9 mouse cellular contexts compared by ENCODE assay signal in genomic region chr15:97787799-97788667, GRCm38 (mm10). TPM values are rescaled to one million over a fixed set of nuclear protein-coding genes. Genes with fewer than 3 reads are reported as not detected.
A peak's percentile ranks its signal among the peaks of the same experiment; 100 is the strongest.
DNase-seq lines count a peak whose midpoint lies in the region; ATAC-seq and TF ChIP-seq lines count a peak whose summit lies in the region.
"Had no signal": no experiment of that assay in that cellular context is flagged by ENCODE, and none has a peak within 500 bp of the region (broad histone marks: within the 10 kb centered on the region; RNA-seq: fewer than 3 reads in every experiment).

No protein-coding gene starts in this region.

- no peaks in the 10 kb centered on the region for H3K9me3 ChIP-seq in heart, embryonic 12.5 days (replicated peaks)
- no peaks in the 10 kb centered on the region for H3K9me3 ChIP-seq in heart, embryonic 10.5 days
- H3K9me3 ChIP-seq in forebrain, postnatal 0 days (ENCODE audit: low read length), result no peaks in the 10 kb centered on the region
- H3K9me3 ChIP-seq in neural tube, embryonic 15.5 days (replicated peaks), result no peaks in the 10 kb centered on the region

- ATAC-seq in heart, embryonic 12.5 days (ENCODE audit: insufficient number of reproducible peaks, low FRiP score), result no peak
- ATAC-seq in forebrain, postnatal 0 days, result no peak
- ATAC-seq in neural tube, embryonic 15.5 days (ENCODE audit: low FRiP score), result no peak

- WGBS in heart, embryonic 12.5 days, result 68% methylated on average over 19 of the region's 19 CpGs
- 73% methylated on average over 19 of the region's 19 CpGs for WGBS in heart, embryonic 10.5 days
- WGBS in forebrain, postnatal 0 days, result 60% methylated on average over 19 of the region's 19 CpGs
- 61% methylated on average over 19 of the region's 19 CpGs for WGBS in neural tube, embryonic 15.5 days

- no peak for TF ChIP-seq CTCF in forebrain, postnatal 0 days (IDR thresholded peaks at IDR 0.05; ENCODE audit: low read depth)

- H3K27ac ChIP-seq in heart, embryonic 12.5 days (ENCODE audit: poor library complexity, severe bottlenecking), result no peak overlapping the region
- H3K27ac ChIP-seq in heart, embryonic 10.5 days, result no peak overlapping the region
- H3K27ac ChIP-seq in forebrain, postnatal 0 days (ENCODE audit: low read depth, low read length), result peak overlapping the region; percentile 36; the same call in 1 of the 2 replicates
- peak overlapping the region; percentile 64 for H3K27ac ChIP-seq in neural tube, embryonic 15.5 days (replicated peaks)

- peaks cover 14% of the 10 kb centered on the region for H3K4me1 ChIP-seq in heart, embryonic 12.5 days (replicated peaks)
- peaks cover 46% of the 10 kb centered on the region for H3K4me1 ChIP-seq in heart, embryonic 10.5 days
- H3K4me1 ChIP-seq in forebrain, postnatal 0 days (ENCODE audit: insufficient read depth), result no peaks in the 10 kb centered on the region
- H3K4me1 ChIP-seq in neural tube, embryonic 15.5 days, result peaks cover 46% of the 10 kb centered on the region

- DNase-seq in heart, embryonic 10.5 days (ENCODE audit: low spot score), result no peak
- DNase-seq in right cerebral cortex, adult 18-20 months, result peak; percentile 57
- no peak for DNase-seq in right cerebral cortex, postnatal 14 days
- no peak for DNase-seq in forebrain, postnatal 0 days
- no peak for DNase-seq in adipocyte (ENCODE audit: low spot score)
- DNase-seq in urinary bladder, postnatal 4 days (ENCODE audit: low spot score in 2 of 2), result no peak
- DNase-seq: embryo, embryonic 11 days had no signal

- peaks cover 33% of the 10 kb centered on the region for H3K36me3 ChIP-seq in heart, embryonic 12.5 days
- peaks cover 28% of the 10 kb centered on the region for H3K36me3 ChIP-seq in heart, embryonic 10.5 days
- H3K36me3 ChIP-seq in forebrain, postnatal 0 days (ENCODE audit: insufficient read depth), result peaks cover 26% of the 10 kb centered on the region; the same call in 1 of the 2 replicates
- H3K36me3 ChIP-seq in neural tube, embryonic 15.5 days, result peaks cover 21% of the 10 kb centered on the region

- H3K4me2 ChIP-seq in heart, embryonic 12.5 days, result peak overlapping the region; percentile 37; the same call in 1 of the 2 replicates
- no peak overlapping the region for H3K4me2 ChIP-seq in forebrain, postnatal 0 days (ENCODE audit: low read depth)
- no peak overlapping the region for H3K4me2 ChIP-seq in neural tube, embryonic 15.5 days

- 0 out of 2 replicates have a peak overlapping the region, but pooled peaks have one; percentile 5 for H3K9ac ChIP-seq in heart, embryonic 12.5 days
- H3K9ac ChIP-seq in forebrain, postnatal 0 days, result no peak overlapping the region
- H3K9ac ChIP-seq in neural tube, embryonic 15.5 days (replicated peaks), result no peak overlapping the region; the same call in 1 of the 2 replicates

- H3K4me3 ChIP-seq in heart, embryonic 12.5 days, result 0 out of 2 replicates have a peak overlapping the region, but pooled peaks have one; percentile 5
- H3K4me3 ChIP-seq in heart, embryonic 10.5 days, result no peak overlapping the region
- no peak overlapping the region for H3K4me3 ChIP-seq in forebrain, postnatal 0 days (ENCODE audit: low read depth, low read length)
- no peak overlapping the region for H3K4me3 ChIP-seq in neural tube, embryonic 15.5 days (replicated peaks)

- H3K27me3 ChIP-seq in heart, embryonic 12.5 days (replicated peaks), result no peaks in the 10 kb centered on the region
- H3K27me3 ChIP-seq in heart, embryonic 10.5 days (ENCODE audit: insufficient read depth, poor library complexity, severe bottlenecking), result no peaks in the 10 kb centered on the region
- H3K27me3 ChIP-seq in forebrain, postnatal 0 days (ENCODE audit: insufficient read depth, low read length), result no peaks in the 10 kb centered on the region
- peaks cover 4% of the 10 kb centered on the region for H3K27me3 ChIP-seq in neural tube, embryonic 15.5 days (replicated peaks)

RNA-seq across cellular contexts. Expression of gene Slc48a1, which starts 9.7 kb away (rescaled TPM):
- 52.9 and 55.0 TPM in 2 replicates for polyA plus RNA-seq in heart, embryonic 12.5 days (2016; fragmentation: Nextera tagmentation; extraction: Ambion mirVana)
- polyA plus RNA-seq in heart, embryonic 10.5 days (2016; fragmentation: Nextera tagmentation; extraction: Ambion mirVana), result 32.1 and 41.1 TPM in 2 replicates
- 40.2 and 56.4 TPM in 2 replicates for total RNA-seq in forebrain, postnatal 0 days (2014; rRNA removed)
- polyA plus RNA-seq in forebrain, postnatal 0 days (2015; fragmentation: Nextera tagmentation; extraction: Ambion mirVana), result 123 and 135 TPM in 2 replicates
- 99.0 and 101 TPM in 2 replicates for polyA plus RNA-seq in neural tube, embryonic 15.5 days (2015; fragmentation: Nextera tagmentation; extraction: Ambion mirVana)

RNA-seq across cellular contexts. Expression of gene Rapgef3, which starts 20.3 kb away (rescaled TPM):
- 22.0 and 22.9 TPM in 2 replicates for polyA plus RNA-seq in heart, embryonic 12.5 days (2016; fragmentation: Nextera tagmentation; extraction: Ambion mirVana)
- polyA plus RNA-seq in heart, embryonic 10.5 days (2016; fragmentation: Nextera tagmentation; extraction: Ambion mirVana), result 10.2 and 13.4 TPM in 2 replicates
- 16.6 and 22.0 TPM in 2 replicates for total RNA-seq in forebrain, postnatal 0 days (2014; rRNA removed)
- polyA plus RNA-seq in forebrain, postnatal 0 days (2015; fragmentation: Nextera tagmentation; extraction: Ambion mirVana), result 6.5 and 8.7 TPM in 2 replicates
- polyA plus RNA-seq in neural tube, embryonic 15.5 days (2015; fragmentation: Nextera tagmentation; extraction: Ambion mirVana), result 12.5 and 19.5 TPM in 2 replicates

RNA-seq across cellular contexts. Expression of gene Hdac7, which starts 56.3 kb away (rescaled TPM):
- 27.4 and 27.8 TPM in 2 replicates for polyA plus RNA-seq in heart, embryonic 12.5 days (2016; fragmentation: Nextera tagmentation; extraction: Ambion mirVana)
- polyA plus RNA-seq in heart, embryonic 10.5 days (2016; fragmentation: Nextera tagmentation; extraction: Ambion mirVana), result 23.4 and 26.7 TPM in 2 replicates
- 20.7 and 29.4 TPM in 2 replicates for total RNA-seq in forebrain, postnatal 0 days (2014; rRNA removed)
- polyA plus RNA-seq in forebrain, postnatal 0 days (2015; fragmentation: Nextera tagmentation; extraction: Ambion mirVana), result 16.2 and 21.6 TPM in 2 replicates
- 26.5 and 32.1 TPM in 2 replicates for polyA plus RNA-seq in neural tube, embryonic 15.5 days (2015; fragmentation: Nextera tagmentation; extraction: Ambion mirVana)

RNA-seq across cellular contexts. Expression of gene Endou, which starts 56.9 kb away (rescaled TPM):
- 0.14 and 0.15 TPM in 2 replicates for polyA plus RNA-seq in heart, embryonic 12.5 days (2016; fragmentation: Nextera tagmentation; extraction: Ambion mirVana)
- polyA plus RNA-seq in heart, embryonic 10.5 days (2016; fragmentation: Nextera tagmentation; extraction: Ambion mirVana), result 0.11 and 0.18 TPM in 2 replicates
- total RNA-seq in forebrain, postnatal 0 days (2014; rRNA removed), result 0.14 and 0.15 TPM in 2 replicates
- polyA plus RNA-seq in forebrain, postnatal 0 days (2015; fragmentation: Nextera tagmentation; extraction: Ambion mirVana), result 0.18 and 0.34 TPM in 2 replicates
- polyA plus RNA-seq in neural tube, embryonic 15.5 days (2015; fragmentation: Nextera tagmentation; extraction: Ambion mirVana), result 0.15 and 3.5 TPM in 2 replicates

Comparison
In these comparisons a context has a peak if more than half of its experiments do, and no peak if none do; other contexts are left out.
1. H3K27ac ChIP-seq: peak in forebrain, postnatal 0 days (single experiment) and neural tube, embryonic 15.5 days (single experiment); none in heart, embryonic 12.5 days (single experiment) and heart, embryonic 10.5 days (single experiment).